Mouse (Mus musculus) CH12.LX (cell line): ENCODE data around the gene Nomo1. TPM values are rescaled to one million over a fixed set of nuclear protein-coding genes. Genes with fewer than 3 reads are reported as not detected.

Experiments
- DNase-seq: peaks from one replicate; pipeline ENCODE4 v3.0.0-alpha.2; 2013; ENCODE audit errors: extremely low read depth
- H3K27ac ChIP-seq: 2 replicates; pipeline ENCODE4 v1.5.1; 2012; ENCODE audit warnings: low read depth, mild to moderate bottlenecking, control low read depth, moderate library complexity; ENCODE audit not compliant: insufficient read depth
- H3K27me3 ChIP-seq: replicated peaks from 2 replicates; pipeline ENCODE3; 2012; ENCODE audit warnings: inconsistent platforms
- H3K36me3 ChIP-seq, 2 experiments: replicated peaks in 1 of 2; 2 replicates each; pipeline versions ENCODE3 to v1.6.1; 2012; ENCODE audit warnings: inconsistent platforms in 1 of 2, low read length in 1 of 2, mild to moderate bottlenecking in 1 of 2, mixed read lengths in 1 of 2, moderate library complexity in 1 of 2; ENCODE audit not compliant: control insufficient read depth in 1 of 2, insufficient read depth in 1 of 2
- H3K4me1 ChIP-seq, 2 experiments: 2 replicates each; pipeline ENCODE4 v1.6.1; 2012; ENCODE audit warnings: inconsistent platforms in 1 of 2, moderate library complexity in 1 of 2; ENCODE audit not compliant: insufficient read depth in 2 of 2, control insufficient read depth in 1 of 2
- H3K4me2 ChIP-seq: 2 replicates; pipeline ENCODE4 v1.6.1; 2012; ENCODE audit warnings: low read depth, mild to moderate bottlenecking, control low read depth; ENCODE audit not compliant: poor library complexity, insufficient read depth, severe bottlenecking
- H3K4me3 ChIP-seq, 3 experiments: fragments of 150-350 bp in 1 of 3; sonication (generic) in 1 of 3; replicated peaks in 1 of 3; 2 replicates each; pipeline versions ENCODE3 to v1.5.1; 2011 to 2012; ENCODE audit warnings: low read depth in 2 of 3, low read length in 2 of 3, mild to moderate bottlenecking in 2 of 3, moderate library complexity in 2 of 3, control low read depth in 1 of 3, improper control_type of control experiment in 1 of 3, inconsistent platforms in 1 of 3, mixed read lengths in 1 of 3; ENCODE audit not compliant: poor library complexity in 1 of 3
- H3K79me2 ChIP-seq: replicated peaks from 2 replicates; pipeline ENCODE4 v1.6.1; 2012; ENCODE audit warnings: mild to moderate bottlenecking, moderate library complexity; ENCODE audit not compliant: control insufficient read depth, poor library complexity, insufficient read depth, severe bottlenecking; ENCODE audit errors: extremely low read depth
- H3K9ac ChIP-seq: 2 replicates; pipeline ENCODE4 v1.6.1; 2012; ENCODE audit warnings: low read depth, mild to moderate bottlenecking, control low read depth, moderate library complexity; ENCODE audit not compliant: insufficient read depth
- H3K9me3 ChIP-seq: replicated peaks from 2 replicates; pipeline ENCODE3; 2012; ENCODE audit warnings: low read length, inconsistent platforms, mixed read lengths
- E2F4 ChIP-seq: IDR thresholded peaks from 2 replicates; pipeline ENCODE4 v1.6.1; 2011; ENCODE audit warnings: low read depth, low read length, improper control_type of control experiment; ENCODE audit not compliant: insufficient replicate concordance
- ELF1 ChIP-seq: IDR thresholded peaks from 2 replicates; pipeline ENCODE4 v1.6.1; 2014; ENCODE audit warnings: low read depth, mild to moderate bottlenecking, inconsistent platforms, low read length, improper control_type of control experiment
- EP300 ChIP-seq: IDR thresholded peaks from 2 replicates; pipeline ENCODE4 v1.6.1; 2011; ENCODE audit warnings: low read length, improper control_type of control experiment
- ETS1 ChIP-seq: conservative IDR thresholded peaks from 2 replicates; pipeline ENCODE4 v1.6.1; 2012; ENCODE audit warnings: low read depth, mild to moderate bottlenecking, inconsistent platforms, low read length, improper control_type of control experiment, moderate library complexity
- KAT2A ChIP-seq: IDR thresholded peaks from 2 replicates; pipeline ENCODE4 v1.6.1; 2012; ENCODE audit warnings: low read length, improper control_type of control experiment, inconsistent platforms; ENCODE audit not compliant: insufficient replicate concordance
- MAFK ChIP-seq: IDR thresholded peaks from 2 replicates; pipeline ENCODE4 v1.6.1; 2011; ENCODE audit warnings: low read length, improper control_type of control experiment; ENCODE audit not compliant: insufficient replicate concordance
- MEF2A ChIP-seq: IDR thresholded peaks from 2 replicates; pipeline ENCODE4 v1.6.1; 2014; ENCODE audit warnings: low read depth, mild to moderate bottlenecking, inconsistent platforms, low read length, improper control_type of control experiment, borderline replicate concordance
- NELFE ChIP-seq: IDR thresholded peaks from 2 replicates; pipeline ENCODE4 v1.6.1; 2011; ENCODE audit warnings: low read depth, low read length, improper control_type of control experiment
- POLR2AphosphoS2 ChIP-seq: IDR thresholded peaks from 2 replicates; pipeline ENCODE4 v1.6.1; 2011; ENCODE audit warnings: low read depth, low read length, improper control_type of control experiment
- RAD21 ChIP-seq: IDR thresholded peaks from 2 replicates; pipeline ENCODE4 v1.6.1; 2011; ENCODE audit warnings: low read depth, mild to moderate bottlenecking, low read length, improper control_type of control experiment, moderate library complexity
- RCOR1 ChIP-seq: conservative IDR thresholded peaks from 2 replicates; pipeline ENCODE4 v1.6.1; 2012; ENCODE audit warnings: low read depth, mild to moderate bottlenecking, inconsistent platforms, low read length, improper control_type of control experiment
- SIN3A ChIP-seq: IDR thresholded peaks from 2 replicates; pipeline ENCODE4 v1.6.1; 2012; ENCODE audit warnings: low read length, improper control_type of control experiment, inconsistent platforms
- SMC3 ChIP-seq: IDR thresholded peaks from 2 replicates; pipeline ENCODE4 v1.6.1; 2011; ENCODE audit warnings: low read depth, low read length, improper control_type of control experiment
- TBP ChIP-seq: conservative IDR thresholded peaks from 2 replicates; pipeline ENCODE4 v1.6.1; 2011; ENCODE audit warnings: low read depth, low read length, improper control_type of control experiment
- TCF12 ChIP-seq: IDR thresholded peaks from 2 replicates; pipeline ENCODE4 v1.6.1; 2014; ENCODE audit warnings: low read depth, mild to moderate bottlenecking, inconsistent platforms, low read length, improper control_type of control experiment
- ZC3H11A ChIP-seq: IDR thresholded peaks from 2 replicates; pipeline ENCODE4 v1.6.1; 2012; ENCODE audit warnings: low read depth, mild to moderate bottlenecking, inconsistent platforms, low read length, improper control_type of control experiment
- ZNF384 ChIP-seq: IDR thresholded peaks from 2 replicates; pipeline ENCODE4 v1.6.1; 2012; ENCODE audit warnings: low read depth, low read length, improper control_type of control experiment, inconsistent platforms
- dilution Hi-C: fragments of 300-500 bp; cut with MboI; formaldehyde crosslinking; loops from 2 replicates; pipeline ENCODE4 v1.14.3; 2020; ENCODE audit warnings: low sequenced_read_pairs; ENCODE audit not compliant: extremely low pct_unique_long_range_greater_than_20kb, extremely low pct_ligation_motif_present
- in situ Hi-C: fragments of 300-500 bp; cut with MboI; formaldehyde crosslinking; loops from 3 replicates; pipeline ENCODE4 v1.14.3; 2019; ENCODE audit warnings: low sequenced_read_pairs, low pct_ligation_motif_present, low pct_unique_long_range_greater_than_20kb, mixed read lengths
- polyA plus RNA-seq: library from polyadenylated mRNA; unstranded; fragments of >175 nt; gene quantifications from 2 replicates; pipeline ENCODE4 v1.2.1, GENCODE M21; 2012; ENCODE audit warnings: low read depth; ENCODE audit not compliant: insufficient read length
- total RNA-seq, 2 experiments: library from RNA; depleted of rRNA; stranded (reverse); fragments of 300-350 nt in 1 of 2; fragments of >200 nt in 1 of 2; gene quantifications; 2 replicates each; pipeline ENCODE4 v1.2.3; 2012 to 2014

Nomo1 gene
- total and polyA plus RNA-seq, 3 experiments = 41.9 to 103 (median 89.6) TPM

GRCm38 (mm10) chr7:46128196-46128595 lies 94.7 kb downstream of the Nomo1 start:
- Histone ChIP-seq H3K36me3 (no peaks in the 10 kb centered on the region), H3K4me1 (no peaks in the 10 kb centered on the region), H3K9ac (no peak overlapping the region), H3K4me2 (no peak overlapping the region), H3K27me3 (peaks cover 88% of the 10 kb centered on the region), H3K27ac (no peak overlapping the region), H3K4me3 (no peak overlapping the region), H3K79me2 (no peaks in the 10 kb centered on the region), H3K9me3 (no peaks in the 10 kb centered on the region)
- no peak for DNase-seq
- in situ Hi-C loops (no loop called here), dilution Hi-C loops (no loop called here)
- TF ChIP-seq EP300 (no peak), MEF2A (no peak), ETS1 (no peak), ZC3H11A (no peak), NELFE (no peak), TBP (no peak)

DNA sequence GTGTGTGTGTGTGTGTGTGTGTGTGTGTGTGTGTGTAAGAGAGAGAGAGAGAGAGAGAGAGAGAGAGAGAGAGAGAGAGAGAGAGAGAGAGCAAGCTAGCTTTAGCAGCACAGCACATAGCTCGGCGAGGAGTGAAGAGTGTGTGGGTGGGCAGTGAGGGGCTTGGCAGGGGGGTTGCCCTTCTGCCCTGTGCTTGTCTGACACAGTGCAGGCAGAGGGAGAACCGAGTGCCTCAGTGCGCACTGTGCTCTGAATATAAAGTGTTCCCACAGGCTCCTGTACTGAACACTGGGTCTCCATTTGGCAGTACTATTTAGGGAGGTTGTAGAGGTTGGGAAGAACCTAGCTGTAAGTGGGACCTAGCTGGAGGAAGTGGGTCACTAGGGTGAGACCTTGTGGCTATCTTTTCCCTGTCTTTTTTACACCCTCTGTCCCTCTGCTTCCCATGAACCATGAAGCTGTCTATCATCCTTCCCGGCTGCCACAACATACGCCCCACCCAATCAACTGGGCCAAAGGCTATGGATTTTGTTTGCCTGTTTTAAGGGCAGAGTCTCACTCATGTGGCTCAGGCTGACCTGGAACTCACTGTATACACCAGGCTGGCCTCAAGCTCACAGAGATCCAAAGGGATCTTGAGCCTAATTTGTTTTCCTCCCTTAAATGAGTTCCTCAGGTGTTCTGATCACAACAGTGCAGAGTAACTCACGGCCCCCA lies 96.1 kb downstream of the Nomo1 start:
- Histone ChIP-seq H3K4me2 (no peak overlapping the region), H3K9me3 (no peaks in the 10 kb centered on the region), H3K9ac (no peak overlapping the region), H3K36me3 (no peaks in the 10 kb centered on the region), H3K79me2 (no peaks in the 10 kb centered on the region), H3K27ac (no peak overlapping the region), H3K4me1 (no peaks in the 10 kb centered on the region), H3K4me3 (no peak overlapping the region), H3K27me3 (peaks cover 88% of the 10 kb centered on the region)
- TF ChIP-seq SIN3A (no peak), ELF1 (no peak), MAFK (no peak), SMC3 (no peak), E2F4 (no peak), KAT2A (no peak)
- dilution Hi-C loops (no loop called here), in situ Hi-C loops (no loop called here)
- DNase-seq = no peak

- dilution Hi-C loops = no loop called here
- H3K79me2 ChIP-seq = no peaks in the 10 kb centered on the region
- H3K4me2 ChIP-seq = no peak overlapping the region
- H3K27me3 ChIP-seq = peaks cover 85% of the 10 kb centered on the region
- DNase-seq = no peak
- no peak overlapping the region for H3K4me3 ChIP-seq
- no peaks in the 10 kb centered on the region for H3K9me3 ChIP-seq
- no peak for TF ChIP-seq RAD21
- no peak for TF ChIP-seq ZNF384
- TF ChIP-seq TCF12 = no peak
- no peak for TF ChIP-seq RCOR1
- no peak for TF ChIP-seq NELFE
- no peak for TF ChIP-seq POLR2AphosphoS2
- no peaks in the 10 kb centered on the region for H3K4me1 ChIP-seq
- H3K9ac ChIP-seq = no peak overlapping the region
- in situ Hi-C loops = no loop called here
- no peak overlapping the region for H3K27ac ChIP-seq
- no peaks in the 10 kb centered on the region for H3K36me3 ChIP-seq
These were observed 97.2 kb downstream of the Nomo1 start for GRCm38 (mm10) chr7:46130723-46131122.
